Mouse (Mus musculus): ENCODE results near the gene Syt8. TPM values are rescaled to one million over a fixed set of nuclear protein-coding genes. Genes with fewer than 3 reads are reported as not detected.

Syt8 gene
- not detected in 2 replicates for polyA plus RNA-seq (2016; fragmentation: Nextera tagmentation; extraction: Ambion mirVana)

GRCm38 (mm10) chr7:142434137-142434865 is at the start of gene Syt8:
Gene Syt8 (plus strand): TSS chr7:142434850.
- no peak for ATAC-seq
- Histone ChIP-seq H3K27ac (peak within 1 kb of the TSS; percentile 7), H3K4me2 (no peak within 1 kb of the TSS), H3K27me3 (replicated peaks) (peaks cover 49% of the 10 kb centered on the region), H3K9me3 (replicated peaks) (no peaks in the 10 kb centered on the region), H3K4me3 (no peak within 1 kb of the TSS), H3K4me1 (peaks cover 10% of the 10 kb centered on the region; the same call in 1 of the 2 replicates), H3K9ac (no peak within 1 kb of the TSS; the same call in 1 of the 2 replicates), H3K36me3 (no peaks in the 10 kb centered on the region)
- WGBS (ENCODE audit: insufficient replicate concordance) = 56% methylated on average over 10 of the region's 10 CpGs

GRCm38 (mm10) chr7:142385742-142386403 is 48.8 kb upstream of the Syt8 start:
- H3K36me3 ChIP-seq = peaks cover 57% of the 10 kb centered on the region

GRCm38 (mm10) chr7:142386621-142387201 is 47.9 kb upstream of the Syt8 start:
- Histone ChIP-seq H3K4me3 (peak overlapping the region; percentile 81), H3K27ac (peak overlapping the region; percentile 93), H3K9me3 (replicated peaks) (no peaks in the 10 kb centered on the region), H3K27me3 (replicated peaks) (no peaks in the 10 kb centered on the region), H3K36me3 (peaks cover 48% of the 10 kb centered on the region), H3K4me1 (peaks cover 73% of the 10 kb centered on the region), H3K9ac (peak overlapping the region; percentile 95), H3K4me2 (peak overlapping the region; percentile 84)
- ATAC-seq = peak; percentile 69
- 41% methylated on average over 6 of the region's 6 CpGs for WGBS (ENCODE audit: insufficient replicate concordance)

More at GRCm38 (mm10) chr7:142385742-142386403, 48.8 kb upstream of the Syt8 start:
- peak overlapping the region; percentile 84 for H3K4me2 ChIP-seq
- peaks cover 74% of the 10 kb centered on the region for H3K4me1 ChIP-seq
- 76% methylated on average over 3 of the region's 3 CpGs for WGBS (ENCODE audit: insufficient replicate concordance)
- ATAC-seq = no peak
- H3K27ac ChIP-seq = peak overlapping the region; percentile 93
- H3K27me3 ChIP-seq (replicated peaks) = no peaks in the 10 kb centered on the region
- peak overlapping the region; percentile 81 for H3K4me3 ChIP-seq
- H3K9ac ChIP-seq = peak overlapping the region; percentile 95
- H3K9me3 ChIP-seq (replicated peaks) = no peaks in the 10 kb centered on the region

- Histone ChIP-seq H3K27me3 (replicated peaks) (no peaks in the 10 kb centered on the region), H3K9me3 (replicated peaks) (no peaks in the 10 kb centered on the region), H3K36me3 (peaks cover 40% of the 10 kb centered on the region), H3K9ac (peak within 1 kb of the TSS; percentile 95), H3K4me3 (peak within 1 kb of the TSS; percentile 81), H3K4me1 (peaks cover 73% of the 10 kb centered on the region), H3K27ac (peak within 1 kb of the TSS; percentile 93), H3K4me2 (peak within 1 kb of the TSS; percentile 84)
- ATAC-seq = peak; percentile 89
- WGBS (ENCODE audit: insufficient replicate concordance) = under 1% methylated on average over 55 of the region's 55 CpGs
These were observed 47.1 kb upstream of the Syt8 start, which contains the start of gene Ctsd for GRCm38 (mm10) chr7:142387419-142388148. Gene Ctsd (minus strand): TSS chr7:142388038.

- peaks cover 34% of the 10 kb centered on the region for H3K36me3 ChIP-seq
- peak overlapping the region; percentile 93 for H3K27ac ChIP-seq
- peaks cover 75% of the 10 kb centered on the region for H3K4me1 ChIP-seq
- peak overlapping the region; percentile 81 for H3K4me3 ChIP-seq
- H3K4me2 ChIP-seq = peak overlapping the region; percentile 84
- no peaks in the 10 kb centered on the region for H3K27me3 ChIP-seq (replicated peaks)
- peak overlapping the region; percentile 52 for H3K9ac ChIP-seq
- no peaks in the 10 kb centered on the region for H3K9me3 ChIP-seq (replicated peaks)
- ATAC-seq = no peak
- 95% methylated on average over 1 of the region's 1 CpGs for WGBS (ENCODE audit: insufficient replicate concordance)
These were observed 46.5 kb upstream of the Syt8 start for GRCm38 (mm10) chr7:142388198-142388597.

- H3K9me3 ChIP-seq (replicated peaks) = no peaks in the 10 kb centered on the region
- H3K27ac ChIP-seq = peak overlapping the region; percentile 93
- WGBS (ENCODE audit: insufficient replicate concordance) = 90% methylated on average over 2 of the region's 2 CpGs
- H3K4me3 ChIP-seq = no peak overlapping the region
- peak overlapping the region; percentile 84 for H3K4me2 ChIP-seq
- H3K9ac ChIP-seq = peak overlapping the region; percentile 52; the same call in 1 of the 2 replicates
- H3K4me1 ChIP-seq = peaks cover 75% of the 10 kb centered on the region
- ATAC-seq = no peak
- peaks cover 28% of the 10 kb centered on the region for H3K36me3 ChIP-seq
- no peaks in the 10 kb centered on the region for H3K27me3 ChIP-seq (replicated peaks)
These were observed 45.9 kb upstream of the Syt8 start for GRCm38 (mm10) chr7:142388740-142389139.

- H3K4me2 ChIP-seq = no peak overlapping the region
- peak overlapping the region; percentile 38 for H3K27ac ChIP-seq
- H3K9me3 ChIP-seq (replicated peaks) = no peaks in the 10 kb centered on the region
- no peak for ATAC-seq
- H3K4me3 ChIP-seq = no peak overlapping the region
- peaks cover 14% of the 10 kb centered on the region for H3K36me3 ChIP-seq
- no peak overlapping the region for H3K9ac ChIP-seq
- peaks cover 75% of the 10 kb centered on the region for H3K4me1 ChIP-seq
- H3K27me3 ChIP-seq (replicated peaks) = no peaks in the 10 kb centered on the region
- 80% methylated on average over 3 of the region's 3 CpGs for WGBS (ENCODE audit: insufficient replicate concordance)
These were observed 44.5 kb upstream of the Syt8 start for GRCm38 (mm10) chr7:142389961-142390650.

GRCm38 (mm10) chr7:142391108-142391507 is 43.5 kb upstream of the Syt8 start:
- Histone ChIP-seq H3K4me1 (peaks cover 75% of the 10 kb centered on the region), H3K27ac (peak overlapping the region; percentile 38; the same call in 1 of the 2 replicates), H3K4me2 (no peak overlapping the region)

GRCm38 (mm10) chr7:142391609-142392008 is 43.0 kb upstream of the Syt8 start:
- no peaks in the 10 kb centered on the region for H3K9me3 ChIP-seq (replicated peaks)
- peaks cover 75% of the 10 kb centered on the region for H3K4me1 ChIP-seq
- 74% methylated on average over 4 of the region's 4 CpGs for WGBS (ENCODE audit: insufficient replicate concordance)
- no peak overlapping the region for H3K4me2 ChIP-seq
- ATAC-seq = no peak
- H3K27ac ChIP-seq = peak overlapping the region; percentile 88
- no peak overlapping the region for H3K4me3 ChIP-seq
- no peaks in the 10 kb centered on the region for H3K27me3 ChIP-seq (replicated peaks)
- no peaks in the 10 kb centered on the region for H3K36me3 ChIP-seq
- H3K9ac ChIP-seq = no peak overlapping the region

More at GRCm38 (mm10) chr7:142391108-142391507, 43.5 kb upstream of the Syt8 start:
- 61% methylated on average over 3 of the region's 3 CpGs for WGBS (ENCODE audit: insufficient replicate concordance)
- no peaks in the 10 kb centered on the region for H3K9me3 ChIP-seq (replicated peaks)
- no peaks in the 10 kb centered on the region for H3K27me3 ChIP-seq (replicated peaks)
- no peak for ATAC-seq
- no peak overlapping the region for H3K9ac ChIP-seq
- H3K36me3 ChIP-seq = 0 out of 2 replicates have a peak, but pooled peaks cover 4% of the 10 kb centered on the region
- H3K4me3 ChIP-seq = no peak overlapping the region

GRCm38 (mm10) chr7:142393191-142393590 is 41.5 kb upstream of the Syt8 start:
- Histone ChIP-seq H3K4me3 (no peak overlapping the region), H3K4me1 (peaks cover 80% of the 10 kb centered on the region), H3K4me2 (peak overlapping the region; percentile 36), H3K9me3 (replicated peaks) (no peaks in the 10 kb centered on the region), H3K27ac (peak overlapping the region; percentile 88), H3K36me3 (no peaks in the 10 kb centered on the region), H3K9ac (peak overlapping the region; percentile 57), H3K27me3 (replicated peaks) (no peaks in the 10 kb centered on the region)
- ATAC-seq = peak; percentile 85
- WGBS (ENCODE audit: insufficient replicate concordance) = 7% methylated on average over 4 of the region's 4 CpGs
